Mouse (Mus musculus) bone marrow, adult 2 months (tissue): ENCODE data around the gene Nebl. TPM values are rescaled to one million over a fixed set of nuclear protein-coding genes. Genes with fewer than 3 reads are reported as not detected.
A peak's percentile ranks its signal among the peaks of the same experiment; 100 is the strongest.

ENCODE experiments used
- H3K27ac ChIP-seq: fragments of 200-500 bp; 2 replicates; pipeline ENCODE4 v1.5.1; 2012; ENCODE audit warnings: low read depth, mild to moderate bottlenecking, control low read depth, inconsistent platforms, low read length; ENCODE audit not compliant: control insufficient read depth, poor library complexity, insufficient read depth
- H3K4me1 ChIP-seq: fragments of 200-500 bp; 2 replicates; pipeline ENCODE4 v1.6.1; 2011; ENCODE audit warnings: low read length; ENCODE audit not compliant: control insufficient read depth, insufficient read depth
- H3K4me3 ChIP-seq: fragments of 200-500 bp; replicated peaks from 2 replicates; pipeline ENCODE3; 2011; ENCODE audit warnings: mild to moderate bottlenecking, low read depth, low read length, control low read depth; ENCODE audit not compliant: control insufficient read depth
- CTCF ChIP-seq: fragments of 200-500 bp; IDR thresholded peaks from 2 replicates; pipeline ENCODE4 v1.5.1; 2011; ENCODE audit warnings: low read length, control low read depth; ENCODE audit not compliant: control insufficient read depth, insufficient read depth
- POLR2A ChIP-seq: fragments of 200-500 bp; IDR thresholded peaks from 2 replicates; pipeline ENCODE4 v1.6.1; 2011; ENCODE audit warnings: low read depth, mild to moderate bottlenecking, control low read depth, low read length, borderline replicate concordance; ENCODE audit not compliant: control insufficient read depth
- WGBS: fragments of 180-500 bp; shearing (Covaris S2); methylation state at CpG from one replicate; pipeline ENCODE4 v1.1.7; 2018; 5-methylcytosine and 5-hydroxymethylcytosine counted together
- polyA plus RNA-seq: library from polyadenylated mRNA; stranded (reverse); fragments of >200 nt; gene quantifications from 2 replicates; pipeline ENCODE4 v1.2.4, GENCODE M21; 2011; ENCODE audit warnings: low replicate concordance; ENCODE audit not compliant: missing spikeins, insufficient read depth, insufficient read length

Nebl gene
- polyA plus RNA-seq, 1 experiment: 2.7 TPM

DNA sequence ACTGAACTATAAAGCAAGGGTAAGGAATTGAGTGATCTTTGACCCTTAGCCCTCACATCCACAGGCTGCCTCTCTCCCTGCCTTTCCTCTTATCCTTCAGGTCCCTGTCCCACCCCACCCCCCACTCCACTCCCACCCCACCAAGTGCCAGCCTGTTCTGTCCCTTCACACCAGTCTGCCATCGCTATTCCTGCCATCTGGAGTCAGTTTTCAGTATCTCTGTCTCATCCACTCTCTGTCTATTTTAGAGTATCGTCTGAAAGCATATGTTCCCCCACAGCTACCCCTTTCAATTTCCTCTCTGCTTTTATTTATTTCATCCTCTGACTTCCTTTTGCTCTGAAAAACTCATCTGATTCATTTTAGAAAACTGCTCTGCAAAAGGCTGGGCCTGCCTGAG, 62.3 kb downstream of the Nebl start:
- WGBS: 60% methylated on average over 2 of the region's 2 CpGs
- Histone ChIP-seq H3K4me1 (no peaks in the 10 kb centered on the region), H3K27ac (no peak overlapping the region), H3K4me3 (no peak overlapping the region)
- TF ChIP-seq POLR2A: no peak
- TF ChIP-seq CTCF: no peak

DNA sequence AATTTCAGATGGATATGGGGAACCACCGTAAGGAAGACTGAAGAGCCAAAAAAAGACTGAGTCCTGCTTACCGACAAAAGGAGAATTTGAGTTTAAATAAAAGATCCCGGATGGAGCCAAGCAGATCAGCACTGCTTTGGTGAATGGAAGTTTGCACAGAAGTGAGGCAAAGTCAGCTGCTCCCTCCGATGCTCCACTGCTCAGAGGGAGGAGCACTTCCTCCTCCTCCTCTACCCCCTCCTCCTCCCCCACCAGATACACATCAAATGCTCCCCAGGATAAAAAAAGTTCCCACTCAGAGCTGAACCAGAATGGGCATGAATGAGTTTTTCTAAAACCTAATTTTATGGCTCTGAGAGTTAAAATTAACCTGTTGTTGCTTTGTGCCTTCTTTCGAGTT, 73.1 kb downstream of the Nebl start:
- WGBS: 71% methylated on average over 5 of the region's 5 CpGs
- TF ChIP-seq CTCF: no peak
- H3K27ac ChIP-seq: no peak overlapping the region
- H3K4me3 ChIP-seq: no peak overlapping the region
- no peaks in the 10 kb centered on the region for H3K4me1 ChIP-seq

DNA sequence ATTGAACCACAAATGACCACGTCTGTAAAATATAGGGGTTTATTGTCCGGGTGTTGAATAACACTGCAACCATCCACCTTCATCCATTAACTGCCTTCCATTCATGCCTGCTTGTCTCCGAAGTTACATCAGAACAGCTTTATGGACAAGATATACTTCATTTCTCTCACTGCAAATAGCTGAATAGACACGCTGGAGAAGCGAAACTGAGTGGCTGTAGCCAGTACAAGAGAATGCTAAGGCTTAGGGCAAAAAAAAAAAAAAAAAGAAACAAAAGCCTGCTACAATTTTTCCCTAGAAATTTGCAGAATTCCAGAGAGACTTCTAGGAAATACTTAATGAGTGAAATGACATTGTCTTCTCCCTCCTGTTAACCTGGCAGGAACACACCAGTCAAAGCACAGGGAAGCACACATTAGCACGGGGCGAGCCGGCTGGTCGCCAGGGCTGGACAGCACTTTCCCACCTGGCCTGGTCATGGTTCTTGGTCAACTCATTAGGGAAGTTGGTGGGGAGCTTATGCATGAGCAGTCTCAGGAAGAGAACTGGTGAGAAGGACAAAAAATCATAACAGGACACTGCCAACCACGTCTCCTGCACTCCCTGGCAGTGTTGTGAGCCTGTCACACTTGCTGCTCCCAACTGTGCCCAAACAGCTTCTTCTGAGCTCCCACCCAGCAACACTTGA, 81.0 kb downstream of the Nebl start:
- Histone ChIP-seq H3K27ac (no peak overlapping the region), H3K4me1 (no peaks in the 10 kb centered on the region), H3K4me3 (no peak overlapping the region)
- no peak for TF ChIP-seq CTCF
- no peak for TF ChIP-seq POLR2A
- WGBS: 73% methylated on average over 10 of the region's 10 CpGs

DNA sequence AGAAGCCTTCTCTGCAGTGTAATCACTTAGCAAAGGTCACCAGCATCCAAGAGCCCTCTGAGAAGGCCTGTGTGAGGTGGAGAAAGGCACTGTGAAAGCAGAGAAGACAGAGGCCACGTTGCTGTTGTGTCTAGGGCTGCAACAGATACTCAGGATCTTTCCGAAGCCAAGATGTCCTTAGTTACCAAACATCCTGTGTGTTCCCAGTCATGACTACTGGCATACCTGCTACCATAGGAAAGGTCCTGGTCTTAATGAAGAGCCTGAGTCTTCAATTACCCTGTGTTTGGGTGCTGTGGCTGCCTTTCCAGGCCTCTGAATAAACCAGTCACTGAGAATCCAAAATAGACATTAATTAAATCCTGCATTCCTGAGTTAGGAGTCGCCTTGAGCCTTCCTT, 81.5 kb downstream of the Nebl start:
- TF ChIP-seq POLR2A (no peak), CTCF (no peak)
- no peak overlapping the region for H3K4me3 ChIP-seq
- H3K27ac ChIP-seq: no peak overlapping the region
- 66% methylated on average over 3 of the region's 3 CpGs for WGBS
- H3K4me1 ChIP-seq: no peaks in the 10 kb centered on the region

DNA sequence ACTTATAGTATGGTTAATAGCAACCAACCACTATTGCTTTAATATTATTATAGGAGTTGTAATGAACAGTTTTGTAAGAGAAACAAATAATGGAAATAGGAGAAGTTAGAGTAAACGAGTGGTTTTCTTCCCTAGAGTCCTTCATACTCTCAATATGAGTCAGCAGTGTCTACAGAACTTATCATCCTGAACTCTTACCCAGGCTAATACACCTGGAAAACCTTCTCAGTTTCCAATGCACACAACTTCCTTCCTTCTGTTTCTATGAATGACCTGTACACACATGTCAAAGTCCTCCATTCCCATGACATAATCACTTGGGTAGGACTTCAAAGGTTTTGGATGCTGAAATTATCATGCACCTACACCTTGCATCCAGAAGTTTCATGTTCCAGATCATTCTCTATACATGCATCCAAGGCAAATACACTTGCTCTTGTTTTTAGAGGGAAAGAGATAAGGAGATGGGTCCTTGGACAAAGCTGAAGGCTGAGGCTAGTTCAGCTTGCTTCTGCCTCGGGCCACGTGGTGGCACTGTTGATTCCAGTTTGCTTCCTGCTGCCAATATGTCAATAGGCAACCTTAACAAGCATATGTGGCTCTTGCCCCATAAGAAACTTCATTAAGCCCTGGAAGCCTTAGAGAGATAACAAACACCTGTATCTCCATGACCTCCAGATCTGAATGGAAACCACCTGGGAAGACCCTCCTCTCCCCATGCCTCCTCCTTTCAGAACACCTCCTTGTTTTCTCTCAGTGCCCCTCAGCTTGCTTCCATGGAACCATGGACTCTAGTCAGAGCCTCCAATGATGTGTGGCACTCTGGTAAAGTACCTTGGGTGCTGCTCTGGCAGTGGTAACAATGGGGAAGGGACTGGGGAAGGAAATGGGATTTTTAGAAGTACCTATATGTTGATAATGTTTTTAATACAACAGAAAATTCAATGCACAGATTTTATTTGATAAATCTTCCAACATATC, 86.7 kb downstream of the Nebl start:
- TF ChIP-seq CTCF: peak; percentile 56
- TF ChIP-seq POLR2A: no peak
- Histone ChIP-seq H3K4me1 (no peaks in the 10 kb centered on the region), H3K27ac (no peak overlapping the region), H3K4me3 (no peak overlapping the region)
- WGBS: 19% methylated on average over 3 of the region's 3 CpGs

DNA sequence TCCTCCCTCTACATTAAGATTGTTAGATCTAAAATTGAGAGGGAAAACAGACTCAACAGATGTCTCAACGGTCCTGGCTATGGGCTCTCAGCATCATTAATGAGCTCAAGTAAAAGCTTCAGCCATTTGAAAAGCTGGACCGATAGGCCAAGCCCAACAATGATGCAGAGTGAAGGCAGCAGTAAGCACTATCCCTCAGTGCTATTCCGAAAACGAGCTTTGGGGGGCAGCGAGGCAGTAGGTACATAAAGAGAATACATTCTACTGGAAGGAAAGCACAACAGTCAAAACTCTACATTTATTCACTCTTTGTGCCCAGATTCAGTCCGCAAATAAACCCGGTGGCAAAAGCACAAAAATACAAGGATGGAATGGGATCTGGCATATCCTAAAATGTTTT, 87.4 kb downstream of the Nebl start:
- 75% methylated on average over 7 of the region's 7 CpGs for WGBS
- no peaks in the 10 kb centered on the region for H3K4me1 ChIP-seq
- no peak overlapping the region for H3K27ac ChIP-seq
- H3K4me3 ChIP-seq: no peak overlapping the region
- no peak for TF ChIP-seq POLR2A
- no peak for TF ChIP-seq CTCF

DNA sequence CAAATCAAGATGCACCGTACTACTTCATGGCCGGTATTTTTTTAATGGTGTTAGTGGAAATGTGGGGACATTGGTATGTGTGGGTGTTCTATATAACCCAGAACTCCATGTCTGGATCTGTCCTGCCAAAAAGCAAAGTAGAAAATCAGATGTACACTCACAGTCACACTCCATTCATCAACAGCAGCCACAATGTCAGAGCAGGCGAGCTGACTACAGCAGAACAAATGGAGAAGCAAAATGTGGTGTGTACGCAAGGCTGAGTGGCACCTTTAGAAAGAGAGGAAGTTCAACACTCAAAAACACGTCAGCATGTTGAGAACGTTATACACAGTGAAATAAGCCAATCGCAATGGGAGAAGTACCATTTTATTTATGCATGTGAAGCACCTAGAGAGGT, 88.5 kb downstream of the Nebl start:
- 40% methylated on average over 7 of the region's 7 CpGs for WGBS
- no peak overlapping the region for H3K27ac ChIP-seq
- TF ChIP-seq POLR2A (no peak), CTCF (no peak)
- H3K4me1 ChIP-seq: no peaks in the 10 kb centered on the region
- no peak overlapping the region for H3K4me3 ChIP-seq

DNA sequence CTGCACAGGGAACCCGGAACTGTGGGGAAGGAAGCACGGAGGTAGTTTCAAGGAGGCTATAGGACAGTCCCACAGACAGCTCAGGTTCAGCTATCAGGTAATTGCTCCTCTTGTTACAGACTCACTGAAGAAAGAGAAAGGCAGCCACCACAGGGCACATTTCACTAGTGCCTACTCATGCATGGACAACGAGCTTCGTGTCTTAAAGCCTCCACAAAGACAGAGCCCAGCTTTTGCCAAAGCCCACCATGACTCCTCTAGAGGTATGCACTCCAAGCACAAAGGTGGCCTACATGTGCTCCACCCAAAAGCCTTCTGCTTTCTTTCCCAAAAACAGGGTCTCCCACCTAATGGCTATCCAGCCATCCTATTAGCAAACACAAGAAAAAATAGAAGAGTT, 90.4 kb downstream of the Nebl start:
- Histone ChIP-seq H3K27ac (no peak overlapping the region), H3K4me3 (no peak overlapping the region), H3K4me1 (no peaks in the 10 kb centered on the region)
- WGBS: 81% methylated on average over 4 of the region's 4 CpGs
- no peak for TF ChIP-seq POLR2A
- TF ChIP-seq CTCF: no peak
